Mouse (Mus musculus) brain, embryonic 14.5 days (tissue): Measurements from ENCODE around the gene S1pr3.

Experiments used
- CTCF ChIP-seq: fragments of 200-500 bp; IDR thresholded peaks from 2 replicates; pipeline ENCODE4 v1.5.1; 2012; ENCODE audit warnings: inconsistent platforms, mild to moderate bottlenecking, moderate library complexity, borderline replicate concordance; ENCODE audit not compliant: insufficient read depth, insufficient read length; ENCODE audit errors: extremely low read depth
- POLR2A ChIP-seq: fragments of 200-500 bp; IDR thresholded peaks from 2 replicates; pipeline ENCODE4 v1.6.1; 2012; ENCODE audit warnings: mild to moderate bottlenecking, inconsistent platforms, borderline replicate concordance; ENCODE audit not compliant: poor library complexity, insufficient read depth, insufficient read length, severe bottlenecking; ENCODE audit errors: extremely low read depth

DNA sequence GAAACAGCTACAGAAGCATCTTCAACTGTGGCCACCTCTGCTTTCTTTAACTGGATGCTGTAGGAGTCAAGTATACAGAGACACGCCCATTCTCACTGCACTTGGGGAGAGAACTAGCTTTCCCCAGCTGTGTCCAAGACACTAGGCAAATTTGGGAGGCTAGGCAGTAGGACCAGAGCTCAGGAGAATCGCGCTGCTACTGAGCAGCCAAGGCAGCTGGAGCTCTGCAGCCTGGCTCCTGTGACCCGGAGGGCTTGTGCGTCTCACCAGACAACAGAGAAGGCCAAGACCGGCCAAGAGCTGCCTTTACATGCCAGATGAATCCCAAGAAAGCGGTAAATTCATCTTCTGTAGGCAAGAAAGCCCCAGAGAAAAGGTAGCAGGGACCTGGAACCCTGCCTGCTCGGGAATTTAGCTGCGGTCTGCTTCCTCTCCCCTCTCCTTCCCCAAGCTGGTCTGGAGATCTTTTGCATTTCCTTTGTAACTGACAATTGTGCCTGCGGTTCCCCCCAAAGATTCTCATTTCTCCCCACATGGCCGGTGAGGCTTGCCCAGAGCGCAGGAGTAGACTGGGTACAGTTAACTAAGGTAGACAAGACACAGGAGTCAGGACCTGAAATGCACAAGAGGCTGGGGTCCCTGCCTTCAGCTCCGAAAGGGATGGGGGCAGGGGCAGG, 760 bp upstream of the S1pr3 start:
- TF ChIP-seq CTCF (no peak), POLR2A (no peak)
